Mouse (Mus musculus): ENCODE results near the gene Iqcf6.

DNA sequence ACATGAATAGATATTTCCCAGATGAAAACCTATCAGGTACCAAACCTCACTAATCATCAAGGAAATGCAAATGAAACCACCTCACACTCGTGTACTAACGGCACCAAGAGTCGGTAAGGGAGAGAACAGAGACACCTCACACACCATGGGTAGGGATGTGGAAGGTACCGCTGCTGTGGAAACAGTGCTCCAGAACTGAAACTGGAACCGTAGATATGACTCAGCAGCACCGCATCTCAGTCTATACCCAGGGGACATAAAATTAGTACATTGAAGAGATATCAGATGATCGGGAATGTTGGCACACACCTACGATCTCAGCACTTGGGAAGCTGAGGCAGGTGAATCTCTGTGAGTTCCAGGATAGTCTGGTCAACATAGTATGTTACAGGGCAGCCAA, 11.8 kb downstream of the Iqcf6 start:
- TF ChIP-seq CTCF (IDR thresholded peaks at IDR 0.05; ENCODE audit: low read depth): no peak
- no peak for TF ChIP-seq EP300 (optimal IDR thresholded peaks at IDR 0.05)

Data from stomach, postnatal 0 days (tissue).